Mouse (Mus musculus): Measurements from ENCODE around the gene Tsr2.

Gene Tsr2

DNA sequence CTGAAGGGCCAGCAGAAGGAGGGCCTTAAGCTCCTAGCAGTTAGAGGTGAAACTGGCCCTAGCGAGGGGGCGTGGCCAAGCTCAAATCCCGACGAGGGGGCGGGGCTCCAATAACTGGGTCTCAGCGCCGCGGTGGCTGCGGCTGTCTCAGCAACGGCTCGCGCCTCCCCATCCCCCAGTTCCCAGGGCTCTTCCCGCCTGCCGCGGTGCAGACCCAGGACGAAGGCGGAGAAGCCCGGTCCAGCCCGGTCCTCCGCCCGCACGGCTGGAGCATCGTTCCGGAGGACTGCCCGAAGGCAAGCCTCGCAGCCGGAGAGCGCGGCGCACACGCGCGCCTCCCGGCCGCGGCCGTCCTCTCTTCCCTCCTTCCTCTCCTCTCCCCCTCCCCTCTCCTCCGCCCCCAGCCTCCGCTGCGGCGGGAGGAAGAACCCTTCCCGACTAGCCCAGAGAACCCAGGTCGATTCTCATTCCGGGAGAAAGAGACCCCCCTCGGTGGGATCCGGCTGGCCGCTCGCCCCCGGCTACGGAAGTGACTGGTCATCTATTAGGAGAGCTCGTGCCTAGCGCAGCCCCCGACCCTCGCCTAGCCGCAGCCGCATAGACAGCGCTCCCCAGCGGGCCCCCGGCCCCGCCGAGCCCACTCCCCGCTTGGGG is 49.4 kb downstream of the Tsr2 start:
- in situ Hi-C loops (cut with MboI, MseI): no loop called here

GRCm38 (mm10) chrX:151046321-151046720 is 50.0 kb downstream of the Tsr2 start:
- in situ Hi-C loops (cut with MboI, MseI): no loop called here

- in situ Hi-C loops (cut with MboI, MseI): no loop called here
Observed at GRCm38 (mm10) chrX:151045850-151046249, 50.5 kb downstream of the Tsr2 start, which contains the start of gene Fgd1. Fgd1 (plus strand) TSS chrX:151046150.

GRCm38 (mm10) chrX:151041223-151041622 is 55.1 kb downstream of the Tsr2 start:
- in situ Hi-C loops (cut with MboI, MseI): no loop called here
